Mouse (Mus musculus): Measurements from ENCODE around the gene 1110002E22Rik.

1110002E22Rik gene

DNA sequence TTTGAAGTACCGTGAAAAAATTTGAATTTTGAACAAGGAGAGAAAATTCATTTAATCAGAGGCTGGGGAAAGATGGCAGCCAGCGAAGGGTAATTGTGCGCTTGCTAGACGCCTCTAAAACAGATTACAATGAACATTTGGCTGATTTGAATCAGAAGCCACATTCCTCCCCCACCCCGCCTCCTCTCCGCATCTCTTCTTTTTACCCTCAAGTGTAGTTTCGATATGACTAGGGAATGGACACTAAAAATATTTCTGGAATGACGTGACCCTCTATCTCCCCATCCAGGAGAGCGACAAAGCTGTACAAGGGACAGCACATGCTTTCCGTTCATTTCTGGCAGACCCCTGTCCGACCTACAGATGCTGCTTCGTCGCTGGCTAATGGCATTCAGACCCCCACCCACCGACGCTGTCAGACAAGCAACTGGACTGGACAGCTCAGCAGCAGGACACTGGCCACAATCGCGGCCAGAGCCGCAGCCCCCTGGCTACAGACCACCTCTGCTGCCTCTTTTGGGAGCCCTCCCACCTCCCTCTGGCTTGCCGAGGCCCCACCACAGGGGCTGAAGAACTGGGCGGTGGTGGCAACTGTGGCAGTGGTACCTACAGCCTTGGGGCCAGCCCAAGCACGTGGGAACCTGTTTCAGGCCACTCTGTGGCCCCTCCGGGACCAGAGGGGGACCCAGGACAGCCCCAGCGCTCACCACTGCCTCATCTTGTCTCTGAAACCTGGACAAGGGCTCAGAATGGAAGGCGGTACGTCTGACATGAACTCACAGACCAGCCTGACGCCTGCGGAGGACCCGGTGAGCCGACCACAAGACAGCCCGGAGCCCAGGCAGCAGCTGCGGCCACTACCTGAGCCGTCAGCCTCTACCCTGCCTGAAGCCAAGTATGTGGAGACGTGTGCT lies at the start of gene 1110002E22Rik:
Gene 1110002E22Rik (plus strand): TSS at position 321 of the 914 bp plus-strand sequence.
- DNase-seq (ENCODE audit: low spot score in 2 of 2): no peak

DNA sequence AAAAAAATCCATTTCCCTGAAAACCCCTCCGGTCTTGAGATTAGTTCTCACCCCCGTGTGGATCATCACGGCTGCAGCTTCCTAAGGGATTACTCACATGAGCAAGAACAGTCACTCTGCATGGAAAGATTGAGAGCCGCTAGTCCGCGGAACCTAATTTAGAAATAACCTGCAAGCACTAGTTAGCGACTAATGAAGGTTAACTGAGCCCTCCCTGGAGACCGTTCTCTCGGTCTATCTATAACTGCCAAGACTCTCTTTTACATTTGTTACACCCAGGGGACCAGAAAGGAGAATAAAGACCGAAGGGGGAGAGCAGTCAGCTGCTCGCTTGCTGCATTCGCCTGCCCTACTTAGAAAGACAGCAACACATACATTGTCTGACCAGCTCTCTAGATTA lies 48.0 kb upstream of the 1110002E22Rik start:
- DNase-seq (ENCODE audit: low spot score in 2 of 2): no peak

DNA sequence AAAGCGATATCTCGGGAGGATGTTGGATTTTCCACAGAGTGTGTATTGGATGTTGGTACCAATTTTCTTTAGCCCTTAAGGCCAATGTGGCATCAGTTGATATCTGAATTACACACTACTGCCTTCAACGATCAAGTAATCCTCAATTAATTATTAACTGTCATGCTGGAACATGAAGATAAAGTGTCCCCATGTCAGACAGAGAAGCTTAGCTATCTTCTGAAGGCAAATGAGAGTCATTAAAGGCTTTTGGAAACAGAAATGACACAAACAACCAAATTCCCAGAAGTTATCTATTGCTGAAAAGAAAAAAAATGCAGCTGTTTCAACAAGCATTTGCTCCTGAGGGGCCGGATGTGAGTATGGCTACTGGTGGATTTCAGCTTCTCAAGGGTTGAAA lies 42.8 kb upstream of the 1110002E22Rik start:
- DNase-seq (ENCODE audit: low spot score in 2 of 2): no peak

DNA sequence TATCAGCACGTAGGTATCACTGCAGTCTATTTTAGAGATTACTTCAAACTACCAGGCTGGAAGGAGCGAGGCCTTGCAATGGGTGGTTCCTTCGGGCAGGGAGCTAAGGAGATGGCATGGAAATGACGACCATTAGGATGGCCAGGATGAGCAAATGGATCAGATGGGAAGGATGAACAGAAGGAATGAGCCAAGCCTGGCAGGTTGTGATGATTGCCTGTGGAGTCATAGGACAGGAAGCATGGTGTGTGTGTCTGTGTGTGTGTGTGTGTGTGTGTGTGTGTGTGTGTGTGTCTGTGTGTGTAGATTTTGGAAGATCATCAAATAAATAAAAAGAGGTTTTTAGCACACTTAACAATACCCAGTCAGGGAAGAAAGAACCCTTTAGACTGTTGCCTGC lies 42.2 kb upstream of the 1110002E22Rik start:
- no peak for DNase-seq (ENCODE audit: low spot score in 2 of 2)

DNA sequence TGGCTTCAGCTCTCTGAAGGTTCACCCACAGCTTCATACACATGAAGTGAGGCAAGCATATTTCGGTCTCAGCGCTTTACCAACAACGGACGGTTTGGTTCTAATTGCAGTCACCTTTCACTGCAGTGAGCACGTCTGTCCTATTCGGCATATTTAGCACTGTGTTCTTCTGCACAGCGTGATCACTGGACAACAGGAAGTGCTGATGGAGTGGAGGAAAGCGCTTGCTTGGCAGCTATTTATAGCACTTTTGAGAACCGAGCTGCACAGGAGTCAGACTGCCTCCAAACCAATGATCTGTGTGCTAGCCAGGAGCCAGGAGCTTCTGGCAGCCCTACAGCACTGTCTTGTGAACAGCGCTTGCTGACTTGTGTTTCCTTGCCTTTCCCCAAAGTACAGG lies 38.6 kb upstream of the 1110002E22Rik start:
- peak in 1 of 2 experiments; percentile 11 for DNase-seq (ENCODE audit: low spot score in 2 of 2)

DNA sequence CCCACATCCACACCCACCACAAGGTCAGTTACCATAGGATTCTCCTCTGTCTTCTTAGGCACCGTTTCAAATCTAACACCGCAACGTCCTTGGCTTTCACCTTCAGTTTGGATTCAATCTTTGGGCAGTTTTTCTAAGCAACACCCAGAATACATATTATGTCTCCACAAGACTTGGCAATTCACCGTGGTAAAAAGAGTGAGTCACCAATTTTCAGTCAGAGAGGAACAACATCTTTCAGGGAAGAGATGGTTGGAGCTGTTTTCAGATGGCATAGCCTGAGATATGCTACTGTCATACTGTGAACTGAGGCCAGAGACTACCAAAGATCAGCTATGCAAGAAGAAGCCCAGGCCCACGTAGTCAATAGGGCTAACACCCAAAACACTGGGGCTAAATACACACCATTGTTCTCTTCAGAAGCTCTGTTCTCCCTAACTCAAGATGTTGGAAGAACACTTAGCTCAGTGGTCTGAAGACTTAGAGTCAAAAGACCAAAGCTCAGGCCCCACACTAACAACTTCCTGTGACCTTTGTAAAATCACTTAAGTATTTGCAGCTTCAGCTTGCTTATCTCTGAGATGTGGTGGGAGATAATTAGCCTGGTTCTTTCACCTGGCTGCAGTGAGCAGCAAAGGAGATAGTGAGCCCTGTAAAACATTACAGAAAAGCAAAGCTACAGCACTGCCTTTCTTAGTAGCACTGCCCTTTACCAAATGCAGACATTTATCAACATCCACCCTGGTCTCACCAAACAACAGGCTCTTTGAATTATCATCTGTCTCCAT lies 37.1 kb upstream of the 1110002E22Rik start:
- DNase-seq (ENCODE audit: low spot score in 2 of 2): no peak

DNA sequence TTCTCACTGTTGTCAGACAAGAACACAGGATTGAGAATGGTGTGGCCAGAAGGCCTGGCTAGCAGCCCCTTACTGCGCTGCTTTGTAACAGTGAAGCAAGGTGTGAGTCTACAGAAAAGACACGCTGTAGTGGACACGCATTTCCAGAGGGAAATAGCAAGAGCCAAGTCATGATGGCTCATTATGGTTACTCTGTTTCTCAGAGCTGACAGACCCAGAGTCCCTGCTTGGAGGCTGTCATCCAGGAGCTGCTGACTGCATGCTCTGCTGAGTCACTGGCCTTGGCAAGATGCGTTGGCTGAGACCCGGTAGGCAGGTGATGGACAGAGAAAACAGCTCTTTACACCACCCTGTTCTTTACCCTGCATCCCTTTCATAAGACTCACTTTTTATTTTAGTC lies 35.5 kb upstream of the 1110002E22Rik start:
- DNase-seq (ENCODE audit: low spot score in 2 of 2): no peak

DNA sequence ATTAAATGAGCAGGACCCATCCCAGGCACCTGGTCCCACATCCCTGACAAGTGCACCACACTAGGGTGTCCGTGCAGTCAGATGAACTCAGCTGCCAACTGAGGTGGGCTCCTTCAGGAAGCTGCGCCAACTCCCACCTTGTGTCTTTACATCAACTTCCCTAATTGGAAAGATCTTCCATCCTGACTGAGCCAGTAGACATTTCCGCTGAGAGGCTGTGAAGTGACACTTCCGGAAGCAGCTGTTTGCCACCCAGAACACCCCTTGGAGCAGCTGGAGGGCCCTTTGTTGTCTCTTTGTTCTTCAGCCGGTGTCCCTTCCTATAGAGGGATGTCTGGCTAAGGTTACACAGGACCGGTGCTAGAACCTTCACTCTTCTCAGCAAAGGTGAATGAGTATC lies 34.3 kb upstream of the 1110002E22Rik start:
- no peak for DNase-seq (ENCODE audit: low spot score in 2 of 2)

DNA sequence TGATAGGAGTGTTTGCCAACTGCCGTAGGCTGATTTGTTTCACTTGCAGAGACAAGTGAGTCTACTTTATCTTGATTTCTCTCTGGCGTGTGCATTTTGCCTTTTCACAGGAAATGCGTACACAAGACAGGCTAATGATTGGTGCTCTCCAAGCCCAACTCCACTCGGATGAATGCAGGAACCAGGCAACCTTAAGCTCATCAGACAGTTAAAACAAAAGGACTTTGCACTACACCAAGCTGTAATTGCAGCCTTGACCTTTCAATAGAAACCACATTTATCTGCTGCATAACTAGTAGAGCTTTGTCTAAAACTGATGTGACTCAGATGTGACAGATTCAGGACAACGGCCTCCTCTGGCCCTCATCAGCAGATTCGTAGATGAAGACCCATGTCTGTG lies 30.9 kb upstream of the 1110002E22Rik start:
- no peak for DNase-seq (ENCODE audit: low spot score in 2 of 2)

DNA sequence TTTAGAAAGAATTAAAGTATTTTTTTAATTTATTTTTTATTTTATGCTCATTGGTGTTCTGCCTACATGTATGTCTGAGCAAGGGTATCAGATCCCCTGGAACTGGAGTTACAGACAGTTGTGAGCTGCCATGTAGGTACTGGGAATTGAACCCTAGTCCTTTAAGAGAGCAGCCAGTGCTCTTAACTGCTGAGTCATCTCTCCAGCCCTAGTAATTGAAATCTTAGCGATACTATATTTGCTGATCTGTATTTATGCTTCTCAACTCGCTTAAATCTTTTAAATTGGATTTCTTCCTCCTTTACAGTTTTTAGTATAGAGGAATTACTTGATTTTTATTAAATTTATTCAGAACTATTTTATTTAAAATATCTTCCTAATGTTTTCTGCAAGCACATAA lies 23.9 kb upstream of the 1110002E22Rik start:
- DNase-seq (ENCODE audit: low spot score in 2 of 2): no peak

DNA sequence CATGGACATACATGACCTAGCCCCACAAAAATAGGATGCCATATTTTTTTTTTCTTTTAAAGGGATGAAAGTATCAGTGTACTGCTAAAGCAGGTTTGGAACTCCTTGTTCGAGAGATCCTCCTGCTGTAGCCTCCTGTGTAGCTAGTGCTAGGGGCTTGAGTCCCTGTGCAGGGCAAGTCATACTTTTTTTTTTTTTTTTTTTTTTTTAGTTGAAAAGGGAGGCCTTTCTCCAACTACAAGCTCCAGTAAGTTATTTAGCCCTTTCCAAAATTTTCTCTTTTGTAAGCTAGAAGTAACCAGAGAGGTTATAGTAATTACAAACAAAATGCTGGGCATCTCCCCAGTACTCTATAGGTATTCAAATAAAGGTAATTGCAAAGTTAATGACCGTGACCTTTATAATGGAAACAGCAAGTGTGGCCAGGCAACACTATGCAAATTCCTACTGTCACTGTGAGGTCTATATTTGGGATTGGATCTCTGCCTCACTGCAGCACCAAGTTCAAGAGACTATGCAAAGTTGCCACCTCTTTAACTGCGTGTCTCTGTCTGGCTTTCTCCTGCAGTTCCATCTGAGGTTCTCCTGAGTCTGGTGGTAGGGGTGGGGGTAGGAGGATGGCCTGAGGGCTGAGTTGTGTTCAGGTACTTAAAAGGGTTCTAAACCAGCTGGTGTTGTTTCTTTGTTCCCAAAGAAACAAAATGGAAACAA lies 23.1 kb upstream of the 1110002E22Rik start:
- no peak for DNase-seq (ENCODE audit: low spot score in 2 of 2)

DNA sequence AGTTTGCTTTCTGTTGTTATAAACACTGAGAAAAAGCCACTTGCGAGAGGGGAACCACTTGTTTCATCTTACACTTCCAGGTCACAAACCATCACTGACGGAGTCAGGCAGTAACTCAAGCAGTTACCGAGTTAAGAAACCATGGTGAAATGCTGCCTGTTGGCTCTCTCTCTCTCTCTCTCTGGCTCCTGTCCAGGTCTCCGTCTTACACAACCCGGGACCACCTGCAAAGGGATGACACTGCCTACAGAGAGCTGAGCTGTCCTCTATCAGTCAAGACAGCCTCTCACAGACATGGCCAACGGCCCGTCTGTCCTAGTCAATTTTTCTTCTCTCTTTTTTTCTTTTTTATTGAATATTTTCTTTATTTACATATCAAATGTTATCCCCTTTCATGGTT lies 21.5 kb upstream of the 1110002E22Rik start:
- no peak for DNase-seq (ENCODE audit: low spot score in 2 of 2)

DNA sequence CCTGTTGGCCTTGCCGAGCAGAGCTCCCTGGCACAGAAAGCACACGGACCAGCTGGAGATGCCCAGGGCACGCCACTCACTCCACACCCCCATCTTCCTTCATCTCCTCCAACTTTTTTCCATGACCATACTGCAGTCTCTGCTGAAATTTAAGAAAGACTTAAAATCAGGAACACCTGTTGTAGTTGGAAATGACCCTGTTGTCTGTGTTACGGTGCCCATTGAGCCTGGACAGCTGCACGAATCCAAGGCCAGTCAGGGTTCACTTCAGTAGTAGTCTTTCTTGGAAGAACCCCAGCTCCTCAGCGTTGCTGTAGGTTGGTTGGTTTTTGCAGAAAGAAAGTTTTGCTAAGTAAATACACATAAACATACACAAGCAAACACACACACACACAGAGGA lies 15.3 kb upstream of the 1110002E22Rik start:
- DNase-seq (ENCODE audit: low spot score in 2 of 2): no peak

DNA sequence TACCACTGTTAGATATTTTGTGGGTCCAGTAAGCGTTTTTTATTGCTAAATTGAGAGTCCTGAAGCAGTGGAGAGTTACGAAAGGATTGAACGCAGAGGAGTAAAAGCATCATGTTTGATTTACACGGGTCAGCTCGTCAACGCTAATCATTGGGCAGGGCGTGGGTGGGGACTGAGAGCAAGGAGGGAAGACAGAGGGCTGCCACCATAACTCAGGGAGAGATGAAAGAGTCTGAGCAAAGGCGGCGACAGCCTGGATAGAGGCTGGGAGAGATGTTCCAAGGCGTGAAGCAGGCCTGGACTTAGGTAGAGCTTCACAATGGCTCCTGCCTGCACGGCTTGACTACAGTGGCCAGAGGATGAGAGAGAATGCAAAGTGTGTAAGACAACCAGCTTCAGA lies 14.1 kb upstream of the 1110002E22Rik start:
- no peak for DNase-seq (ENCODE audit: low spot score in 2 of 2)

DNA sequence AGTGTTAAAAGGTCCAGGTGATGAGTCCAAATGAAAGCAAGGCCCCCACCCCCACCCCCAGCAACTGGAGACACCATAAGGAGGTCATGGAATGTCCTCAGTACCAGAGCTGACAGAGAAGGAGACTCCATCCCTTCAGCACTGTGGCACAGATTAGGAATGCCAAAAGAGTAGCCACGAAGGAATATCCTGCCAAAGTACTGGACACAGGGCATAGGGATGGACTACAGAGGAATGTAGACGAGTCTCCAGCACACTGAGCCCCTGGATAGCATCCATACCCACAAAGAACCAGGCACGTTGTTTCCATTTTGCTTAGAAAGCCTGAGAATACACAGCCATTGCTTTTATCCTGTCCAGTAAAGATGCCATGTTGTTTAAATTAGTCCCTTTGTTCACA lies 13.4 kb upstream of the 1110002E22Rik start:
- DNase-seq (ENCODE audit: low spot score in 2 of 2): no peak

DNA sequence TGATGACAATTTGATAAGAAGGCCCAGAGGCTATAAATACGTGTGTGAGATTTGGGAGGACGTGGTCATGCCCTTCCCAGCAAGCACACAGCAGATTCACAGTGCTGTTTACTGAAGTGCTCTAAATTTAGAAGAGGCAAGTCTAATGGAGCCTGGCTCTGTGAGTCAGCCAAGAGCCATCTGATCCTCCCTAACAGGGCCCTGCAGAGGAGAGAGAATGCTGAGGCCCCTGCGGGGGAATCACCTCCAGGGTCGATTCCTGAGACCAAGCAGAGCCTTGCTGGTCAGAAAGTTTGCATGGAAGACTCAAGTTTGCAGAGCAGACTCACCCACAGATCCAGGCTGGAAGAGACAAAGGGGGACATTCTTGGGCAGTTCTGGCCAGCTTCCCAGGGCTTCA lies 10.9 kb upstream of the 1110002E22Rik start:
- DNase-seq (ENCODE audit: low spot score in 2 of 2): no peak

DNA sequence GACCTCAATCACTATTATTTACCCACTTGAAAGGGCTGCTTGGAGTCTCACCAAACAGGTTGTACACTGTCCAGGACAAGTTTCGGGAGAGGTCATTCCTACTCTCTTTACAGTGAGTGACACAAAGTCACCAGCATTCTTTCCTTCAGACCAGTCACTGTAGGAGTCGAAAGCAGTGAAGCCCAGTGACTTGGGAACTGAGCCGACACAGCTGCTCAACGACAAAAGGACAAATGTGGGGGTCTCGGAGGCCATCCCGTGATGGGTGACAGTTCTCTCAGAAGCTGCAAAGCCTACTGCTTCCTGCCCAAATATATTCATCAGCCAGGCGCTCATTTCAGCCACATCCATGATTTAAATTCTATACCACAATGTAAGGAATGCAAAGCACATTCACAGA lies 7.9 kb upstream of the 1110002E22Rik start:
- no peak for DNase-seq (ENCODE audit: low spot score in 2 of 2)

DNA sequence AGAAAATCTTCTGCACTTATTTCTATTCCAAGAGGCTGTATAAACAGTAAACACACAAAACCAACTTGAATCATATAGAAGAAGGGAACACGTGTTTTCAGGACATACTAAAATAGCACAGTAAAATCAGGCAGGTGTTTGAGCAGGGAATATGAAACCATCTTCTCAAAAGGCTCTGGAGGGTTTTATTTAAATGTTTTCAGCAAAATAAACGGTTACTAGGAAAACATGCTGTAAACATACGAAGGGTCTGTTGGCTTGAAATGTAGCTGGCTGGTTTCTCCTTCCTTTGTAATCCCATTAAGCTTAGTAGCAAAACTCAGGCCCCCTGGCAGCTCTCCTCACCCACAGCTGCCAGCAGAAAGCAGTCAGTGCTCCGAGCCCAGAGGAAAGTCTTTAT lies 6.6 kb upstream of the 1110002E22Rik start:
- no peak for DNase-seq (ENCODE audit: low spot score in 2 of 2)

DNA sequence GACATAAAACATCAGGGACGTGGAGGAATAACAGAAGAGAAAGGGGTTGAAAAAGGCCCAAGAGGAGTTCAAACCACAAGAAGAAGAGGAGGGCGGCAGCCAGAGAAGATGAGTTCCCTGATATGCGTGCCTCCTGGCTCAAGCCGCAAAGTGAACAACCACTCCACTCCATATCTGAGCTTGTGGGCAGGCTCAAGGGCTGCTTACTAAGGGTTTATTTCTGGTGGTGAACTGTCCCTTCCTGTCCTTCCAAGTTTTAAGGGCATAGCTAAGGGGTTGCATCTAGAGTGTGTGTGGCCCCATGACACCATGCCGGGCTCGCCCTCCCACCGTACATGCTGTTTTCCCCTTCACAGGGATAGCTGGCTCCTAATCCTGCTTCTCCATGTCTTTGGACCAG lies 4.4 kb upstream of the 1110002E22Rik start:
- no peak for DNase-seq (ENCODE audit: low spot score in 2 of 2)

DNA sequence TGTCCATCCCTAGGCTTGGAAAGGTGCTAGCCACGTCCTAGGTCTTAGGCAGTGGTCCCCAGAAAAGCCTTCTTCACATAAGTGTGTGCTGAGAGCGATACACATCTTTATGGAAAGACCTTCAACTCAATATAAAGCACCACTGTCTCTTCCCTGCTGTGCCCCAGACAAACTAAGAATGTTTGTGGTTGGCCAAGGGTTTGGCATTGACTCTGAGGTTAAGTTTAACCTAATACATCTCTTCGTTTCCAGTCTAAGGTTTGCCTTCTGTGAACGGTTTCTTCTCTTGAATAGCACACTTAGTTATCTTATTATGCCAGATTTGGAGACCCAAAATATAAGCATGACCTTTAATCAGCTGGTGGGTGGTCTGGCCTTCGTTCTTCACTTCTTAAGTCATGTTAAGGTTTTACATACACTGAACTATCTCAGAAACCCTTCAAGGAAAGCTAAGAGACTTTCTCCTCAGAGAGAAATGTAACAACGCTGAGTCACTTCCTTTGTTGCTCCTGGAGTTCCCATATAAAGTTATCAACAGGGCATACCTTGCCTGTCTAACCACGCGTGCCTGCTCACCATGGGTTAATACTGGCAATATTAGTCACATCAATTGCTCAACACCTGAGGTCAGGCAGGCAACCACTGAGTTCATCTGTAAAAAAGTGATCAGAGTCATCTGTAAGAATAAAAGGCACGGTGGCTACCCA lies 3.5 kb upstream of the 1110002E22Rik start:
- peak; percentile 36 to 39 for DNase-seq (ENCODE audit: low spot score in 2 of 2)

DNA sequence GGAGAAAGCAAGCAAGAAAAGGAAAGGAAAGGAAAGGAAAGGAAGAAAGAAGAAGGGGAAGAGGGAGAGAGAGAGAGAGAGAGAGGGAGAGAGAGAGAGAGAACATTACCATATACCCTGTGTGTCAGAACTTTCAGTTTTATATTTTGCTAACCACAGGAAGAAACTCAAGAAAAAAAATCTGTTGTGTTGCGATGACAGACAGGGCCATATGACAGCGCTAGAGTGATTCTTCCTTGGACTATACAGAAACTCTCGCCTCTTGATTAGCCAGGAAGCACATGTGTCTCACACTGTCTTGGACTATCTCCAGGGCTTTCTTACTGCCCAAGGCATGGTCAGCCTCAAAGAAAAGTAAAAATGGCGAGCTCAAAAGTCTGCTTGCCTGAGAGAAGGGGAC lies 2.2 kb upstream of the 1110002E22Rik start:
- no peak for DNase-seq (ENCODE audit: low spot score in 2 of 2)

Data from urinary bladder, postnatal 36 days (tissue).